In genomic region chr2:92529071-92529641, GRCm38 (mm10) we compare ENCODE assay signal across 8 mouse cellular contexts.
DNase-seq lines count a peak whose midpoint lies in the region; ATAC-seq and TF ChIP-seq lines count a peak whose summit lies in the region.

No protein-coding gene starts in this region.

- intact Hi-C loops in gastrocnemius, adult 2 months (cut with DNase I): no loop called here

- no peak for TF ChIP-seq CTCF in gastrocnemius, adult 2 months (IDR thresholded peaks at IDR 0.05)

- no peaks in the 10 kb centered on the region for H3K36me3 ChIP-seq in hindbrain, embryonic 14.5 days (replicated peaks; ENCODE audit: control insufficient read depth, insufficient read depth)
- no peaks in the 10 kb centered on the region for H3K36me3 ChIP-seq in lung, embryonic 15.5 days

- H3K9ac ChIP-seq in hindbrain, embryonic 14.5 days: peak overlapping the region; percentile 62
- peak overlapping the region; percentile 51 for H3K9ac ChIP-seq in lung, embryonic 15.5 days

- WGBS in hindbrain, embryonic 14.5 days: 8% methylated on average over 24 of the region's 24 CpGs
- 5% methylated on average over 24 of the region's 24 CpGs for WGBS in lung, embryonic 15.5 days

- peak overlapping the region; percentile 77 for H3K27ac ChIP-seq in gastrocnemius, adult 2 months
- peak overlapping the region; percentile 82 for H3K27ac ChIP-seq in hindbrain, embryonic 14.5 days
- peak overlapping the region; percentile 66 for H3K27ac ChIP-seq in lung, embryonic 15.5 days

- peak; percentile 89 for ATAC-seq in common myeloid progenitor, adult 5-6 weeks (replicated peaks; ENCODE audit: low read depth, poor library complexity, severe bottlenecking)
- ATAC-seq in hindbrain, embryonic 14.5 days (ENCODE audit: low FRiP score): peak; percentile 98
- ATAC-seq in lung, embryonic 15.5 days (ENCODE audit: borderline replicate concordance, extremely low read depth, low FRiP score, low TSS enrichment): peak; percentile 98

- peaks cover 16% of the 10 kb centered on the region for H3K4me1 ChIP-seq in hindbrain, embryonic 14.5 days (replicated peaks; ENCODE audit: control insufficient read depth, insufficient read depth, low read length)
- H3K4me1 ChIP-seq in lung, embryonic 15.5 days: peaks cover 11% of the 10 kb centered on the region; the same call in 1 of the 2 replicates

- DNase-seq in adrenal gland, adult 2 months: peak; percentile 90
- DNase-seq in gastrocnemius, adult 2 months: peak; percentile 91
- peak; percentile 84 for DNase-seq in hindbrain, embryonic 14.5 days (ENCODE audit: low spot score)
- peak; percentile 80 to 92 for DNase-seq in layer of hippocampus, postnatal 14 days (ENCODE audit: low spot score in 2 of 2)
- DNase-seq in retina, adult 2 months (ENCODE audit: low read depth, low spot score): peak; percentile 77
- peak; percentile 86 for DNase-seq in yolk sac, embryonic 10.5 days (ENCODE audit: low spot score)

- peak overlapping the region; percentile 71 for H3K4me3 ChIP-seq in gastrocnemius, adult 2 months
- peak overlapping the region; percentile 35 for H3K4me3 ChIP-seq in hindbrain, embryonic 14.5 days (replicated peaks; ENCODE audit: low read length)
- H3K4me3 ChIP-seq in lung, embryonic 15.5 days: peak overlapping the region; percentile 45

- H3K4me2 ChIP-seq in hindbrain, embryonic 14.5 days (replicated peaks): peak overlapping the region; percentile 72
- peak overlapping the region; percentile 68 for H3K4me2 ChIP-seq in lung, embryonic 15.5 days

- H3K27me3 ChIP-seq in hindbrain, embryonic 14.5 days (ENCODE audit: control insufficient read depth, insufficient read depth, low read length): no peaks in the 10 kb centered on the region
- H3K27me3 ChIP-seq in lung, embryonic 15.5 days: no peaks in the 10 kb centered on the region

- H3K9me3 ChIP-seq in hindbrain, embryonic 14.5 days (ENCODE audit: control insufficient read depth, low read length): no peaks in the 10 kb centered on the region
- H3K9me3 ChIP-seq in lung, embryonic 15.5 days: no peaks in the 10 kb centered on the region

Comparison
In these comparisons a context has a peak if more than half of its experiments do, and no peak if none do; other contexts are left out.
1. Peak in every context shown above with its lines: DNase-seq, ATAC-seq, H3K4me3 ChIP-seq and H3K27ac ChIP-seq.